Mouse (Mus musculus) small intestine, adult 2 months (tissue): ENCODE data around the gene Sppl3.

Source experiments
- CTCF ChIP-seq: fragments of 200-500 bp; IDR thresholded peaks from 2 replicates; pipeline ENCODE4 v1.5.1; 2012; ENCODE audit warnings: low read depth, mild to moderate bottlenecking, control low read depth, inconsistent platforms, low read length, moderate library complexity, mixed read lengths; ENCODE audit not compliant: insufficient replicate concordance, insufficient read length; ENCODE audit errors: extremely low read depth
- POLR2A ChIP-seq: fragments of 200-500 bp; IDR thresholded peaks from 2 replicates; pipeline ENCODE4 v1.6.1; 2012; ENCODE audit warnings: low read depth, mild to moderate bottlenecking, control low read depth, inconsistent platforms, low read length, moderate library complexity

- TF ChIP-seq POLR2A (no peak), CTCF (no peak)
Measured at GRCm38 (mm10) chr5:115111156-115111555, 100.2 kb downstream of the Sppl3 start.
